Comparison of ENCODE assay signal across 8 mouse cellular contexts in genomic region chr7:102267601-102268394, GRCm38 (mm10). TPM values are rescaled to one million over a fixed set of nuclear protein-coding genes. Genes with fewer than 3 reads are reported as not detected.
DNase-seq lines count a peak whose midpoint lies in the region; ATAC-seq and TF ChIP-seq lines count a peak whose summit lies in the region.

Gene Stim1, plus strand, starts transcription at chr7:102267806.

- TF ChIP-seq POLR2A in embryonic fibroblast, embryonic 13.5 days (IDR thresholded peaks at IDR 0.05; ENCODE audit: low read depth, low read length), result peak; percentile 54

- H3K9ac ChIP-seq in lung, embryonic 15.5 days, result peak within 1 kb of the TSS; percentile 67

- DNase-seq in adrenal gland, postnatal 14 days, result peak; percentile 84
- peak; percentile 87 for DNase-seq in heart, embryonic 10.5 days (ENCODE audit: low spot score)
- peak; percentile 69 to 85 for DNase-seq in kidney, postnatal 25 days
- DNase-seq in ovary, adult 18-20 months (ENCODE audit: low spot score), result peak; percentile 62
- peak; percentile 82 for DNase-seq in thymus, postnatal 0 days (ENCODE audit: low spot score)

- H3K27me3 ChIP-seq in heart, embryonic 10.5 days (ENCODE audit: insufficient read depth, poor library complexity, severe bottlenecking), result peaks cover 33% of the 10 kb centered on the region
- H3K27me3 ChIP-seq in lung, embryonic 15.5 days, result no peaks in the 10 kb centered on the region

- no peaks in the 10 kb centered on the region; the same call in 1 of the 2 replicates for H3K4me1 ChIP-seq in embryonic fibroblast, embryonic 13.5 days (ENCODE audit: control insufficient read depth, insufficient read depth, low read length)
- H3K4me1 ChIP-seq in heart, embryonic 10.5 days, result peaks cover 19% of the 10 kb centered on the region
- H3K4me1 ChIP-seq in lung, embryonic 15.5 days, result peaks cover 14% of the 10 kb centered on the region; the same call in 1 of the 2 replicates

- peak within 1 kb of the TSS; percentile 81 for H3K4me3 ChIP-seq in embryonic fibroblast, embryonic 13.5 days (ENCODE audit: insufficient read depth, low read length)
- H3K4me3 ChIP-seq in heart, embryonic 10.5 days, result peak within 1 kb of the TSS; percentile 94
- H3K4me3 ChIP-seq in lung, embryonic 15.5 days, result peak within 1 kb of the TSS; percentile 72

- peak; percentile 15 for ATAC-seq in CD4-positive, CD25-positive, alpha-beta regulatory T cell, adult 4 months
- ATAC-seq in lung, embryonic 15.5 days (ENCODE audit: borderline replicate concordance, extremely low read depth, low FRiP score, low TSS enrichment), result peak; percentile 95

- under 1% methylated on average over 64 of the region's 73 CpGs for WGBS in heart, embryonic 10.5 days
- WGBS in lung, embryonic 15.5 days, result under 1% methylated on average over 38 of the region's 73 CpGs

- no peak within 1 kb of the TSS for H3K27ac ChIP-seq in embryonic fibroblast, embryonic 13.5 days (ENCODE audit: insufficient read depth, low read length)
- peak within 1 kb of the TSS; percentile 85 for H3K27ac ChIP-seq in heart, embryonic 10.5 days
- peak within 1 kb of the TSS; percentile 57 for H3K27ac ChIP-seq in lung, embryonic 15.5 days

- TF ChIP-seq CTCF in embryonic fibroblast, embryonic 13.5 days (IDR thresholded peaks at IDR 0.05; ENCODE audit: borderline replicate concordance, insufficient read depth, low read length), result no peak

- H3K9me3 ChIP-seq in heart, embryonic 10.5 days, result no peaks in the 10 kb centered on the region
- no peaks in the 10 kb centered on the region for H3K9me3 ChIP-seq in lung, embryonic 15.5 days

- no peaks in the 10 kb centered on the region for H3K36me3 ChIP-seq in heart, embryonic 10.5 days
- no peaks in the 10 kb centered on the region for H3K36me3 ChIP-seq in lung, embryonic 15.5 days

- H3K4me2 ChIP-seq in lung, embryonic 15.5 days, result peak within 1 kb of the TSS; percentile 84

RNA-seq across cellular contexts. Expression of gene Stim1, which starts in this region (rescaled TPM):
- 10 to 100 TPM; 48.9 to 54.7 TPM for polyA plus RNA-seq in CD4-positive, CD25-positive, alpha-beta regulatory T cell, adult 4 months (2017; shearing (Covaris generic))
- total RNA-seq in adrenal gland, postnatal 14 days (2021), result 71.0 and 88.3 TPM in 2 replicates
- polyA plus RNA-seq in embryonic fibroblast, embryonic 13.5 days (2011; ENCODE audit: insufficient read length, low read depth, missing spikeins), result 20.5 and 27.6 TPM in 2 replicates
- 15.1 and 16.6 TPM in 2 replicates for polyA plus RNA-seq in heart, embryonic 10.5 days (2016; fragmentation: Nextera tagmentation; extraction: Ambion mirVana)
- polyA plus RNA-seq in lung, embryonic 15.5 days (2015; fragmentation: Nextera tagmentation; extraction: Ambion mirVana), result 16.7 and 20.1 TPM in 2 replicates
- polyA plus RNA-seq in thymus, postnatal 0 days (2015; fragmentation: Nextera tagmentation; extraction: Ambion mirVana), result 37.5 and 42.1 TPM in 2 replicates
